Mouse (Mus musculus): ENCODE measurements around the gene Pigq.

Pigq gene

DNA sequence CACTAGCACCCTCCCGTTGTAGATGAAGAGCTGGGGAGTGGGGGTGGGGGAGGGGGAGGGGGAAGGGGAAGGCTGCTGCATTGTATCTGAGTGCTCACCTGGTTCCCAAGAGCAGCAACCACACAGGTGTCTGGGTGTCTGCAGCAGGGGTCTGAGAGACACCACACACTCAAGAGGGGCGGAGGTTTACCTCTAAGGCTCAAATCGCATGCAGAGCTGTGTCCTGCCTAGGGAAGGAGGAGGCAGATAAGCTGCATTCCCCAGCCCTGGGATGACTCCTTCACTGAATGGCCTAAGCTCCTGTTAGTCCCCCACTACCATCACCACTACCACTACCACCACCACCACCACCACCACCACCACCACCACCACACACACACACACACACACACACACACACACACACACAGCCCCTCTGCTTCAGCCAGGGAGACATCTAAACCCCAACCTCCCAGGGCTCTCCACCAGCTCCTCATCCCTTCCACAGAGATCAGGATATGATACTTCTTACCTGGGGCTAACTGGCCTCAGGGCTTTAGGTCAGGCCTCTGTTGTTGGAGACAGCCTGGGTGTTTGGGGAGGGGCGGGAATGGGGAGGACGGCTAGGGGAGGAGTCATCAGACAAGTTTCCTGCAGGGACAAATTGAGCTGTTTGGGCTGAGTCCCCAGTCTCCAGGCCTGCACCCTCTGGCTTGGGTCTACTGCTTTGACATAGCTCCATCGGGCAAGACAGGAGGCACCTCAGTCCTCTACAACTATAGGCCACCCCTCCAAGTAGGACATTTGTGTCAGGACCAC, at the start of gene Pigq, which contains the start of gene Nhlrc4:
Pigq (minus strand) TSS at position 571 of the 798 bp plus-strand sequence.
Nhlrc4 (minus strand) TSS at position 596 of the 798 bp plus-strand sequence.
- in situ Hi-C loops (cut with MboI), result no loop called here

DNA sequence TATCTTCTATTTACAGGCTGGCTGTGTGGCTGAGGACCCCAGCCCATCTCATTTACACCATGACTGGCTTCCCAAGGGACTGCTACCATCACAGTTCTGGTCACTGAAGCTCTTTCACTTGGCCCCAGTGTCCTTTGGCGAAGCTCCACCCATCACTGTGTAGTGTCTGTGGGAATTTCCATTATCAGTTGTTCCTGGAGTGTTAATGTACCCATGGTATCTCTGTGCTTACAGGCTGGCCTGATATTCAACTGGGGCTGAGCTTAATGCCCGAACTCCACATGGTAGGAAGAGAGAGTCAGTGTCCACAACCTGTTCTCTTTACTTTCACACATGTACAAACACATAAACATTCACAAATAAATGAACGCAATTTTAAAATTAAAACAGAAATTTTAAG, 48.8 kb upstream of the Pigq start:
- in situ Hi-C loops (cut with MboI), result no loop called here

DNA sequence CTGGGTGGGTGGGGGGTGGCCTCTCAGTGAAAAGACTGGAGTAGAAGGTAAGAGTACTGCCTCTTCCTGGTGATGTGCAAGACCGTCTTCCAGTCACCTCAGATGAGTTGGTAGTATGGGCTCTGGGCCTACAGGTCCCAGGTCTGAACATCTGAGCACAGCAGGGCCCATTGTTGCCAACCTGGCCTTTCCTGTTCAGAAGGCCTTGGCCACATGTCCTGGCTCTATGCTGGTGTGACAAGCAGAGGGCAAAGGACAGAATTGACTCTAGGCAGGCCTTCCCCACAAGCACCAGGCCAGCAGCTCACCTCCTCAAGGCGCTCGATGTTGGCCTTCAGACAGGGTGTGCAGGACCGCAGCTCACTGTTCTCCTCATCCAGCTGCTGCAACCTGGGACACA, 47.5 kb upstream of the Pigq start:
- in situ Hi-C loops (cut with MboI), result no loop called here

DNA sequence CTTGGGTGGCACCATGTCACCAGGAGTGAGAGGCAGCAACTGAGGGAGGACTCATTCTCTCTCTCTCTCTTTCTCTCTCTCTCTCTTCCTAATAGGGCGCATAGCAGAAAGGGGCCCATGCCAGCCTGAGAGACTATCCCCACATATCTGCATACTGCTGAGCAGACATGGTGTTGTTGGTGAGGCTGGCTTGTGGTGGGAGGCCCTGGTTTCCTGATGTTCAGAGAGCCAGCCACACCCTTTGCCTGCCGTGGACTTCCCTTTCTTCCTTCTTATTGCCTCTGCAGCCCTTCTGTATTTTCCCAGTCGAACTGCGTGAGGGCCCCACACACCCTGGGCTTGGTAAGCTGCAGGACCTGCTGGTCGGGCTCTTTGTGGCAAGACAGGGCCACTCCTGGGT, 45.6 kb upstream of the Pigq start:
- in situ Hi-C loops (cut with MboI), result no loop called here

DNA sequence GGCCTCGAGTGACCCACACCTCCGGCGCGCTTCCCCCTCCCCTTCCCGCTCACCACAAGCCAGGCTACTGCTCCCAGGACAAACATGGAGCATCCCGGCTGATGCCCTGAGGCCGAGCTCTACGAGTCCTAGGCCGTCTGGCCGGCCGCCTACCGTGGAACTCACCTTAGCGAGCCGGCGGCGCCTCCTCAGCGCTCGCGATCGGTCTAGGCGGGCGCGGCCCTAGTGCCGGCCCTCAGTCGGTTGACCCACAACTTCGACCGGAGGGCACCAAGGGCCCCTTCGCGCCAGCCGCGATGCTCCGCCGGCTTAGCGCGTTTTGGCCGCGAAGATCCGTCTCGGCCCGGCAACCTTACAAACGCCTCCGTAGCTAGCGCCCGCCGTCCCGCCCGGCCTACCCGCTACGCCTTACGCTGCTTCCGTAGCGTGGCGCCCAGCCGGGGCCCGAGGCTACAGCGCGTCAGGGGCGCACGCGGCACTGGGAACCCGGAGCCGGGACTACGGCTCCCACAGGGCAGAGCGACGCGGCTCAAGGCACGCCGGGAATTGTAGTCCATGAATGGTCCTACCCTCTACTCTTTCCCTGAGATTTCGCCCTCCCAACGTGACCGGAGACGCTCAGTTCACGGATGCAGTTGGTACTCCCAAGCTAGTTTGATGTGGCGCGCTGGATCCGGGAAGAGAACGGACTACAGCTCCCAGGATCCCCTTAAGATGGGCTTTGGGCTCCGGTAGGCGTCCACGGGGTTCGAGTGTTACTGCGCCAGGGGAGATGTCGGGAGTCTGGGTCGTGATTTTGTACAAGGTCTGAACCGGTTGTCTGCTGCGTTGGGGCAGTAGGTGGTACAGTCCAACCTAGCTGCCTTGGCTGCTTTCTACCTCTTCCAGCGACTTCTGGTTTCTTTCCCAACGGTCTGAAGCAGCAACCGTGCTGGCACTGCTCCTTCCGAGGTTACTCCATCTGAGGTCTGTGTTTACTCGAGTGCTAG, 40.9 kb upstream of the Pigq start, which contains the start of gene Capn15:
Capn15 (minus strand) TSS at position 491 of the 989 bp plus-strand sequence.
- in situ Hi-C loops (cut with MboI), result no loop called here

DNA sequence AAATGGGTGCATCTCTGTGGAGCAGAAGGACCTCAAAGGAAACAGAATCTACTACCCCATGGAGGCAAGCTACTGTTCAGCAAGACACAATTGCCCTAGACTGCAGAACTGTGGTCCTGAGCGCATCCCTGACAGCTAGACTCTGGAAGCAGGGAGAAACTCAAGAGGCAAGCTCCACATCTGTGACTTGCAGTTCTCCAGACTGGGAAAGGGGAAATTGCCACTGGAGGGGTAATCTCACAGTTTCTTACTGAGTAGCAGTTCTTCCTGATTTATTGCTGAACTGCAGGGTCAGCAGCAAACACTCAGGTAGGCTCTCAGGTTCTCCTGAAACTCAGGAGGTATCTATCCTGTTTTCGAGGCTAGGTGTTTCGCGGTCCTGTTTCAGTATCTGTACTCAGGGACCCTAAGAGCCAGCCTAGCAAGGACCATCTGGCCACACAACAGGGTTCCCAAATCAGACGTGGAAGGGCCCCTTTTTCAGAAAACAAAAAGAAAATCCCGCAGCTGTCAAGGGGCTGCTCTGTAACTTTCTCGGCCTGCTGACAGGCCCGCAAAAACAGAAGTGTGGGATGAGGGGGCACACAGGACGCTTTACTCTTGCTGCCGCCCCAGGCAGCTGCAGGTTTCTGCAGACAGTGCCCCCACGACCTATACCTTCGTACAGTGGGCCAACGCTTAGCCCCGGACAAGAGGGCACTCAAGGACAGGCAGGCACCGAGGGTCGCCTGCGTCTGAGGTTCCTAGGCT, 40.0 kb upstream of the Pigq start:
- in situ Hi-C loops (cut with MboI), result no loop called here

DNA sequence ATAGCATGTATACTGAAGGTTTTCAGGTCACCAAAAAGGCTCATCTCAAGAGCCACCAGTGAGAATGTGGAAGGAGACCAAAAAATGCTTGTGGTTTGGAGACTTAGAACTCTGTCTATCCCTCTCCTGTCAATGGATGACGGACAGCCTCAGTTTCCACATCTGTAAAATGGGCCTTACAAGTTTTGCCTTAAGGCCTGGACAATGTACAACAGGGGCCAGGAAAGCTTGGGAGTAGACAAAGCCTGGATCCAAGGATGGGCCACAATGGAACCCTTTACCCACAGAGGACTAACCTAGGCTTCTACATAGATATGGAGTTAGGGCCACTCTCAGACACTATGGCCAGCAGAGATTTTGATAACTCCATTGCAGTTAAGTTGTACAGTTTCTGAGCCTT, 39.3 kb upstream of the Pigq start:
- in situ Hi-C loops (cut with MboI), result no loop called here

DNA sequence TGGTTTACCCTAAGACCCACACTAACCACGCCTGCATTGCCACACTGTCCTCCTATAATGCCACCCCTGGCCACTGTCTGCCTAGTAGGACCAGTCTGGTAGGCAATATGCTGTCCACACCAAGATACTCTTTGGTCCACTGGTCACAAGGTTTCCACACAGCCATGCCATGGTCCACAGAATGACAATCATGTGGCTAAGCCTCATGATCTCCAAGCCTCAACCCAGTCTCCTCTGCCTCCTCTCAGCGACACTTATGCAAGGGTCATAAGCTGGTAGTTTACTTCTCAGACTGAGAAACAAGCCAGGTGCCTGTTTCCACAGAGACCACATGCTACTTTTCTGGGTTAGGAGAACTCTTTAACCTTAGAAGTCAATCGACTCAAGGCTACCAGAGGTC, 38.2 kb upstream of the Pigq start:
- in situ Hi-C loops (cut with MboI), result no loop called here

DNA sequence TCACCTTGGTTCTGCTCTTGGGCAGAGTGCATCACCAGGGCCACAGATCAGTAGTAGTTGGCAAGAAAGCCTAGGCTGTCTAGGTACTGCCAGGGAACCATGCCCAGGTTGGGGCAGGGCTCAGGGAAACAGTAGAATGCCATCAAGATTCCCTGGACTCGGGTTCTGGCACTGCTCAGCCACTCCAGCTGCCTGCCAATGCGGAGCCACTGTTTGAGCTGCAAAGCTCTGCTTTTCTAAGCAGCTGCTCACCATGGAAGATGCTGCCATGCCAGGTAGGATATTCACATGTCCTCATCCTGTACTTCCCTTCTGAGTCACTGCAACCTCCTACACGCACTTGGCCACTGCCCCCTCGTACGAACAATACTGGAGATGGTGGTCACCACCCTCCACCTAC, 36.1 kb upstream of the Pigq start:
- in situ Hi-C loops (cut with MboI), result no loop called here

DNA sequence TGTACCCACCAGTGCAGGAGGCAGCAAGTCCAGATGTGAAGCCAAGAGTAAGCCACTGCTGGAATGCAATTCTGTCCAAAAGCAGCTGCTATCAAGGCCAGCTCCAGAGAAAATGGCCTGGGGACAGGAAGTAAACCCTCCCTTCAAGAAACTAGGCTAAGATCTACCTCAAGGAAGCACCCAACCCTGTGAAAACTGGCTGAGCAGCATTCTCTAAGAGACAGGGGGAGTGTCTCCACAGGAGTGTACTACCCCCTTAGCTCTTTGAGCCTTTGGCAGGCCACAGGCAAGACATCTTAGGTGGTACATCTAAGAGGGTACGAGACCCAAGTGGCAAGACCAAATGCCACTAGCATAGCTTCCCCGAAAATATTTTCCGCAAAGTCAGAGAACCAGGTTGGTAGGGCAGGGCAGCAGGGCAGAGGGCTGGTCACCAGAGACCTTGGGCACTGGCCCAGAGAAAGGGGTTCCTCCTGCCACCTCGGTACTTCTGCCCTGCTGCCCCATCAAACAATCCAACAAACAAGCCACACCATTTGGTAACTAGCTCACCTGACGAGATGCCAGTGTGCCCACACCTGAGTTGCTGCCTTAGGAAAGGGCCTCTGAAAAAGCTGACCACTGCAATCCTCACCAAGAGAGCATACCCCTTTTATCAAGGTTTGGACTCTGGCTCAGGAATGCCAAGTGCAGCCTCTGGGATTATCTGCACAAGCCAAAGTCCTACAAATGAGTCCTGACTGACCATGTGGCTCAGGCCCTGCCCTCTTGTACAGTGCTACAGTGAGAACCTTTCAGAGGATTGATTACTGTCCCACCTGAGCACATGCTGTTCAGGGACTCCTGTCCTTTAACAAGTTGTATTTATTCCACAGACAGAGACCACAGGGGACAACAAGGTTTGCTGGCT, 35.3 kb upstream of the Pigq start:
- in situ Hi-C loops (cut with MboI), result no loop called here

DNA sequence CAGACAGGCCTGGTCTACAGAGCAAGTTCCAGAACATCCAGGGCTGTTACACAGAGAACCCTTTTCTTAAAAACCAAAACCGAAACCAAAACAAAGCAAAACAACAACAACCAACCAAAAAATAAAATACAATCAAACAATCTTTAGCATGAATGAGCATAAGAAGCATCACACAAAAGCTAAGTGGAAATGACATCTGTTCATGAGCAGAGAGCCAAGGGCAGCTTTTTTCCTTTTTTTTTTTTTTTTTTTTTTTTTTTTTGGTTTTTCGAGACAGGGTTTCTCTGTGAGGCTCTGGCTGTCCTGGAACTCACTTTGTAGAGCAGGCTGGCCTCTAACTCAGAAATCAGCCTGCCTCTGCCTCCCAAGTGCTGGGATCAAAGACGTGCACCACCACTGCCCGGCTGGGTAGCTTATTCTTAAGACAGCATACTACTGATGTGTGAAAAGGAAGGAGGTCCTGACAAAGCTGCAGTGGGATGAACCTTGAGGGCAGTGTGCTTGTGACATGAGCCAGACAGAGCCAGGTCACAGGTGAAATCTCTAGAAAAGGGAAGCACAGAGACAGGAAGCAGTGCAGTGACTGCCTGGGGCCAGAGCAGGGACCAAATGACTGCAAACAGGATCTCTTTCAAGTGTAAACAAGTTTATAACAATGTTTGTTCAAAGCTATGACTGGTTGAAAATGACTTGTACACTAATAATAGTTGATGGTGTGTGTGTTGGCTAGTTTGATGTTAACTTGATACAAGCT, 26.4 kb upstream of the Pigq start:
- in situ Hi-C loops (cut with MboI), result no loop called here

DNA sequence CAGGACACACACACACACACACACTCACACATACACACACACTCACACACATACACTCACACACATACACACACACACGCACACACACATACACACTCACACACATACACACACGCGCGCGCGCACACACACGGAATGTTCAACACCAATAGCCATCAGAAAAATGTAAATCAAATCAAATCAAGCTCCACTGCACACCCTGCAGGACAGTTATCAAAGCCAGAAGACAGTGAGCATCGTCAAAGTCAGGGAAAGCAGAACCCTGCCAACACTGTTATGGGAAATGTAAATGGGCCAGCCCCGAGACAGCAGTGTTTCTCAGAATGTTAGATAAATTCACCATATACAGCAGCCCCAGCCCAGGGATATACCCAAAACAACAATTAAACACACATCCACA, 25.7 kb upstream of the Pigq start:
- in situ Hi-C loops (cut with MboI), result no loop called here

DNA sequence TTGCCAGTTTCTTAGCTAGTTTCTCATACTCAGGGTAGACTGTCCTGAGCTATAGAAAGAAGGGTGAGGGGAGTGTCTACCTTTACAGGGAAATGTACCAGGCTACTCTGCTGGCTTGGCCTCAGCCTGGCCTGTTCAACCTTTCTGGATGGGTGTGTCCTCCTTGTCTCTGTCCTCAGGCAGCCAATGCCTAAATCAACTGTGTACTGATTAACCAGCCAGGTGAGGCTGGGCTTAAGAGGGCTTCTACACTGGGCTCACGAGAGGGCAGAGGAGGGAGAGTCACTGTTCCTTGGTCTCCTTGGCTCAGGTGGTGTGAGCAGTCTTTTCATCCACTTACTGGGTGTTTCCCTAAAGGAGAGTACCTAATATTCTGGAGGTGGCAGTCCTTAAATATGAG, 23.4 kb upstream of the Pigq start:
- in situ Hi-C loops (cut with MboI), result no loop called here

DNA sequence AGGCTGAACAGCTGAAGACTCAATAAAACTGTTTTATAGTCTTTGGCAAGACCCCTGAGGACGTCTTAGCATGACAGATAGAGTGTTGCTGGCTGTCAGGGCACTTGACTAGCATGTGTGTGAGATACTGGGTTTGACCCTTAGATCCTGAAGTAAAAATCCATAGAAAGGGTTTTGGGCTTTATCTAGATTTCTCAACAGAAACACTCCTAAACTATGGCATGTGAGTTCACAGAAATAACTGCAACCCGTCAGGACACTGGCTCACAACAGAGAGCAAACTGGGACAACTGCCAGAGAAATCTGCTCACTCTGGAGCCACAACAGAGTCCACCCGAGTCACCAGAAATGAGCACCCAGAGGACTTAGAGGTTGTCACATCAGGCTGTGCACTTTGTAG, 22.9 kb upstream of the Pigq start:
- in situ Hi-C loops (cut with MboI), result no loop called here

DNA sequence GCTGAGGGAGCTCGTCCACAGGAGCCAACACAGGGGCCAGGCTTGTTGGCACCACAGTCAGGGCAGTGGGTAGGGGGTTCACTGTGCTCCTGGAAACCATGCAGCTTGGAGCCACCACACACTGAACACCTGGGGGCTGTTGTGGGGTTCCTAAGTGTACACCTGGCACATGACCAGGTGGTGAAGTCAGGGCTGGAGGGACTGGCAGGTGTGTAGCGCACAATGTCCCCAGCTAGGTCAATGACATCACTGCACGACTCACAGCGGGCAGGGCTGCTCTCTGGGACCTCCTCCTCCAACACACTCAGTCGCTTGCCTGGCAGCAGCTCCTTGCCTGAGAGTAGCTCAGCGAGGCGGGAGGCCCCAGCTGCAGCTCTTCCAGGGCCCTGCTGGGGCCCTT, 19.5 kb upstream of the Pigq start:
- in situ Hi-C loops (cut with MboI), result no loop called here

DNA sequence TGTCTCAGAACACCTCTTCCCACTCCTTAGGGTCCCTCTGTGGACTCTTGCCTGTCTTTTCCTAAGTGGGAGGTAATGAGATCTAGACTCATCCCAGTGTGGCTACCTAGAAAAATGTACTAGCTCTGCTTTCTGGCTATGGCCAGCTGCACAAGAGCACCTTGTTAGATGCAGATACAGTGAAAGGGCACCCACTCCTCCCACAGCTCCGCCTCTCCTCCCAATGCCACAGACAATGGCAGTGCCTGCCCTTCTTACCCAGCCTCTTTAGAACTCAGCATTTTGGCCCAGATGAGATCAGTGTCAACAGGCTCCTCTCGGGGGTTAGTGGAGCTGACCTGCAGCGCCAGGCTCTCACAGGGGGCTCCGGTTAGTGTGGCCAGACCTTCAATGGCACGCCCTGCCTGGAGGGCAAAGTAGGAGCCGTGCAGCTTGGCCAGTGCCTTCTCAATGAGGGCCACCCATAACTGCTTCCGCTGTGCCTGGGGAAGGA, 17.7 kb upstream of the Pigq start:
- in situ Hi-C loops (cut with MboI), result no loop called here

DNA sequence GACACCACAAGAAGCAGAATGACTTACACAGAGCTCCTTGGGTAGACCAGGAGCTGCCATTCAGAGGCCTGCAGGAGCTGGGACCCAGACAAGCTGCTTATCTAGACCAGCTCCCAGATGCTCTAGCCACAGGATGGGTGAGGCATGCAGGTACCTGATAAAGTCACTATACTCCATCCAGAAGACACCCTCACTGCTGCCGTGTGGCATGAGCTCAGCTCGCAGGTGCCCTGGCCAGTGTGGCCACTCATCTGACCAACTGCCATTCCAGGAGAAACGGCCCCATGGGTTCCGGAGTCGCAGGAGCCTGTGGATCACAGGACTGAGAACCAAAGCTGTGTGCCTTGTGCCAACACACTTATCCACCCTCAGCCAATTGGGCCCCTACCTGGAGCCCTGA, 16.8 kb upstream of the Pigq start:
- in situ Hi-C loops (cut with MboI), result no loop called here

DNA sequence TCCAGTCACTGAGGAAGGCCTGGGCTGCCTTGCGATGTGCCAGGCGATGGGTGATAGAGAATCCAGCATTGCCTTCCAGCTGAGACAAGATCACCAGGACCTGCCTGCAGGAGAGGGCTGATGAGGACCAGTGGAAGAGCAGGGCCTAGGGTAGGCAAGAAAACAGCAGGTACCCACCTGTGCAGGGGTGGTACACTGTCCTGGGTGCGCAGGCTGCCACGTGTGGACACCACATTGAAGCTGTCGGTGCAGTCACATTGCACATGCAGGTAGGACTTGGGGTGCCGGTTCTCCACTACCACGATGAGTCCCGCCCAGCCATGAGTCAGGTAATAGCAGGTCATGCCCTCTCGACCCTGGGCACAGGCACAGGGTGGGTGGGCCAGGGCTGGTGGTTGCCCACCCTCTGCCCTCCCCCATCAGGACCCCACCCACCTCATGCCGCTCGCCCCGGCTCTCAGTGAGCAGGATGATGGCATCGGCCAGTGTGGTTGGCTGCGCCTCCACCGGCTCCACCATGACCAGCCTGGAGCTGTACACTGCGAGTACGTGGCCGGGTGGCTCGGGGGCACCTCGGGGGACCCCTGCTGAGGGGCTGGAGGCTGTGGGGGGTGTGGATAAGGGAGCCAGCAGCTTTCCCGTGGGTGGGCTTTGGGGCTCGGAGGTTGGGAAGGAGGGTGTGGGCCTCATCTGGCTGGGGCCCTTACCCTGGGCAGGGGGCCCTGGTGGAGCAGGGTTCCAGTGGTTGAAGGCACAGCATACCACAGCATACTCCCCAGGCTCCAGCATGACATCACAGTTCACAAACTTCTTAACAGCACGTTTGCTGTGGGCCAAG, 15.1 kb upstream of the Pigq start:
- in situ Hi-C loops (cut with MboI), result no loop called here
